Mouse (Mus musculus) heart, embryonic 16.5 days (tissue): ENCODE measurements around the gene Hoxd4. TPM values are rescaled to one million over a fixed set of nuclear protein-coding genes. Genes with fewer than 3 reads are reported as not detected.

Source experiments
- ATAC-seq: fragments of 200-750 bp; cut with Nextera tagmentation; replicated peaks from 2 replicates; pipeline ENCODE4 v1.8.0; 2017; ENCODE audit warnings: moderate number of reproducible peaks; ENCODE audit not compliant: insufficient read depth, low FRiP score; ENCODE audit errors: extremely low read depth
- H3K27ac ChIP-seq: fragments of 300-500 bp; sonication (generic); 2 replicates; pipeline ENCODE4 v1.5.1; 2014; ENCODE audit warnings: mild to moderate bottlenecking, low read length, control low read depth, moderate library complexity
- H3K27me3 ChIP-seq: fragments of 300-500 bp; sonication (generic); 2 replicates; pipeline ENCODE4 v1.6.1; 2014; ENCODE audit warnings: low read length, mixed read lengths; ENCODE audit not compliant: control insufficient read depth, insufficient read depth
- H3K36me3 ChIP-seq: fragments of 300-500 bp; sonication (generic); 2 replicates; pipeline ENCODE4 v1.6.1; 2014; ENCODE audit not compliant: control insufficient read depth, insufficient read depth
- H3K4me1 ChIP-seq: fragments of 300-500 bp; sonication (generic); 2 replicates; pipeline ENCODE4 v1.6.1; 2014; ENCODE audit warnings: low read length, mixed read lengths; ENCODE audit not compliant: control insufficient read depth, insufficient read depth
- H3K4me2 ChIP-seq: fragments of 300-500 bp; sonication (generic); 2 replicates; pipeline ENCODE4 v1.6.1; 2014; ENCODE audit warnings: low read depth, mild to moderate bottlenecking, control low read depth, low read length
- H3K4me3 ChIP-seq: fragments of 300-500 bp; sonication (generic); 2 replicates; pipeline ENCODE4 v1.5.1; 2014; ENCODE audit warnings: mild to moderate bottlenecking, control low read depth, low read length
- H3K9ac ChIP-seq: fragments of 300-500 bp; sonication (generic); 2 replicates; pipeline ENCODE4 v1.6.1; 2014; ENCODE audit warnings: low read length, control low read depth
- H3K9me3 ChIP-seq: fragments of 300-500 bp; sonication (generic); replicated peaks from 2 replicates; pipeline ENCODE4 v1.6.1; 2016; ENCODE audit warnings: low read length; ENCODE audit not compliant: control insufficient read depth
- WGBS: fragments of 180-500 bp; shearing (Covaris S2); extraction: QIAGEN DNeasy Blood & Tissue Kit; methylation state at CpG from one replicate; pipeline ENCODE4 v1.1.7; 2014; 5-methylcytosine and 5-hydroxymethylcytosine counted together
- polyA plus RNA-seq: library from polyadenylated mRNA; unstranded; fragments of >200 nt; fragmentation: Nextera tagmentation; extraction: Ambion mirVana; gene quantifications from 2 replicates; pipeline ENCODE4 v1.2.1, GENCODE M21; 2015

Gene Hoxd4
- polyA plus RNA-seq, 1 experiment from 2014 or later, result 0.18 TPM

GRCm38 (mm10) chr2:74728303-74728680 lies 16.6 kb downstream of the Hoxd4 start:
- Histone ChIP-seq H3K9me3 (no peaks in the 10 kb centered on the region), H3K4me1 (0 out of 2 replicates have a peak, but pooled peaks cover 3% of the 10 kb centered on the region), H3K4me3 (no peak overlapping the region), H3K9ac (no peak overlapping the region), H3K27ac (no peak overlapping the region), H3K36me3 (no peaks in the 10 kb centered on the region), H3K4me2 (no peak overlapping the region), H3K27me3 (peaks cover 91% of the 10 kb centered on the region)
- no peak for ATAC-seq
- 10% methylated on average over 13 of the region's 13 CpGs for WGBS

GRCm38 (mm10) chr2:74730331-74730730 lies 18.6 kb downstream of the Hoxd4 start:
- H3K9ac ChIP-seq, result no peak overlapping the region
- 0 out of 2 replicates have a peak, but pooled peaks cover 3% of the 10 kb centered on the region for H3K4me1 ChIP-seq
- no peak overlapping the region for H3K4me3 ChIP-seq
- no peaks in the 10 kb centered on the region for H3K36me3 ChIP-seq
- no peaks in the 10 kb centered on the region for H3K9me3 ChIP-seq
- no peak overlapping the region for H3K4me2 ChIP-seq
- peaks cover 90% of the 10 kb centered on the region for H3K27me3 ChIP-seq
- ATAC-seq, result no peak
- H3K27ac ChIP-seq, result no peak overlapping the region
- 18% methylated on average over 8 of the region's 8 CpGs for WGBS

GRCm38 (mm10) chr2:74731055-74731454 lies 19.3 kb downstream of the Hoxd4 start:
- no peak overlapping the region for H3K9ac ChIP-seq
- no peaks in the 10 kb centered on the region for H3K9me3 ChIP-seq
- H3K27me3 ChIP-seq, result peaks cover 90% of the 10 kb centered on the region
- H3K36me3 ChIP-seq, result no peaks in the 10 kb centered on the region
- no peak for ATAC-seq
- H3K4me2 ChIP-seq, result no peak overlapping the region
- no peak overlapping the region for H3K27ac ChIP-seq
- no peak overlapping the region for H3K4me3 ChIP-seq
- H3K4me1 ChIP-seq, result peaks cover 5% of the 10 kb centered on the region; the same call in 1 of the 2 replicates

- Histone ChIP-seq H3K9ac (no peak overlapping the region), H3K4me3 (no peak overlapping the region), H3K27me3 (peaks cover 91% of the 10 kb centered on the region), H3K9me3 (no peaks in the 10 kb centered on the region), H3K4me1 (peaks cover 7% of the 10 kb centered on the region; the same call in 1 of the 2 replicates), H3K4me2 (no peak overlapping the region), H3K27ac (no peak overlapping the region), H3K36me3 (no peaks in the 10 kb centered on the region)
- no peak for ATAC-seq
- WGBS, result 12% methylated on average over 9 of the region's 9 CpGs
These were observed 20.2 kb downstream of the Hoxd4 start for GRCm38 (mm10) chr2:74731799-74732512.

- no peaks in the 10 kb centered on the region for H3K36me3 ChIP-seq
- H3K4me2 ChIP-seq, result peak overlapping the region; percentile 5; the same call in 1 of the 2 replicates
- WGBS, result 2% methylated on average over 52 of the region's 52 CpGs
- no peak overlapping the region for H3K27ac ChIP-seq
- peaks cover 91% of the 10 kb centered on the region for H3K27me3 ChIP-seq
- ATAC-seq, result no peak
- H3K4me1 ChIP-seq, result peaks cover 4% of the 10 kb centered on the region; the same call in 1 of the 2 replicates
- no peak overlapping the region for H3K9ac ChIP-seq
- H3K9me3 ChIP-seq, result no peaks in the 10 kb centered on the region
- H3K4me3 ChIP-seq, result peak overlapping the region; percentile 13; the same call in 1 of the 2 replicates
These were observed 21.0 kb downstream of the Hoxd4 start for GRCm38 (mm10) chr2:74732513-74733316.

GRCm38 (mm10) chr2:74733317-74733661 lies 21.6 kb downstream of the Hoxd4 start:
- no peak overlapping the region for H3K9ac ChIP-seq
- ATAC-seq, result no peak
- H3K4me3 ChIP-seq, result no peak overlapping the region
- 3% methylated on average over 16 of the region's 16 CpGs for WGBS
- H3K4me1 ChIP-seq, result peaks cover 4% of the 10 kb centered on the region; the same call in 1 of the 2 replicates
- no peak overlapping the region for H3K27ac ChIP-seq
- no peaks in the 10 kb centered on the region for H3K9me3 ChIP-seq
- no peaks in the 10 kb centered on the region for H3K36me3 ChIP-seq
- H3K27me3 ChIP-seq, result peaks cover 91% of the 10 kb centered on the region
- no peak overlapping the region for H3K4me2 ChIP-seq

GRCm38 (mm10) chr2:74733765-74734164 lies 22.0 kb downstream of the Hoxd4 start:
- Histone ChIP-seq H3K27ac (no peak overlapping the region), H3K9ac (no peak overlapping the region), H3K36me3 (no peaks in the 10 kb centered on the region), H3K27me3 (peaks cover 91% of the 10 kb centered on the region), H3K4me3 (no peak overlapping the region), H3K4me1 (peaks cover 4% of the 10 kb centered on the region; the same call in 1 of the 2 replicates), H3K9me3 (no peaks in the 10 kb centered on the region), H3K4me2 (no peak overlapping the region)
- WGBS, result 4% methylated on average over 6 of the region's 6 CpGs
- ATAC-seq, result no peak

GRCm38 (mm10) chr2:74734451-74734850 lies 22.7 kb downstream of the Hoxd4 start:
- Histone ChIP-seq H3K27ac (no peak overlapping the region), H3K4me3 (no peak overlapping the region), H3K4me2 (no peak overlapping the region), H3K9ac (no peak overlapping the region), H3K27me3 (peaks cover 93% of the 10 kb centered on the region), H3K9me3 (no peaks in the 10 kb centered on the region), H3K4me1 (peaks cover 4% of the 10 kb centered on the region; the same call in 1 of the 2 replicates), H3K36me3 (no peaks in the 10 kb centered on the region)
- WGBS, result 4% methylated on average over 13 of the region's 13 CpGs
- ATAC-seq, result no peak
